Mouse (Mus musculus): ENCODE results near the gene Cacng6.

The Cacng6 gene

DNA sequence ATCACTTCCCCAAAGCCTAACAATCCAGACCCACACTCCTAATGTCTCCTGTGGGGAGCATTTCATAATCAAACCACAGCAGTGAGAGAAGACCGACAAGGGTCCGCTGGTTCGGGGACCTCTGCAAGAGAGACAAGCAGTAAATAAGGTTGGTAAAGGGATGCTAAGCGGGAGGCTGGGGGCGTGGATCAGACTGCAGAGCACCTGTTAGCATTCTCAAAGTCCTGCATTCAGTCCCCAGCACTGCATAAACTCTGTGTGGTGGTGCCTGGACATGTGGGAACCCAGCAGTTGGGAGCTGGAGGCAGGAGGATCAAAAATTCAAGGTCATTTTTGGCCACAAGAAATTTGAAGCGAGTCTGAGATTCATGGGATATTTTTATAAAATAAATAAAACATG, 4.1 kb upstream of the Cacng6 start:
- in situ Hi-C loops (cut with MboI; ENCODE audit: low sequenced_read_pairs) = no loop called here

DNA sequence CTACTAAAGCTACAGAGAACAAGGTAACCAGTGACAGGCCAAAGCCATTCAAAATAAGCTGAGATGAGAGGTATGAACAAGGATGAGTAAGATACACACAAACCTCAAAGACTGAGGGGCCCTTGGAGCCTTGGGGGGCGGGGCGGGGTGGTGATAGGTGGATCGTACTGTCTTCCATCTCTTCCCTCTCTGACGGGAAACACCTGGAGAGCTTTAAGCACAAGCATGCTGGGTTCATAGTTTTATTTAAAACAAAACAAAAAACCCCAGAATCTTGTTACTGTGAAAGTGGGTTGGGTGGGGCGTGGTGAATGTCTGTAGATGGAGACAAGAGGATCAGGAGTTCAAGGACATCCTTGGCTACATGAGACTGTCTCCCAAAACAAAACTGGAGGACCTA, 3.5 kb upstream of the Cacng6 start:
- in situ Hi-C loops (cut with MboI; ENCODE audit: low sequenced_read_pairs) = no loop called here

DNA sequence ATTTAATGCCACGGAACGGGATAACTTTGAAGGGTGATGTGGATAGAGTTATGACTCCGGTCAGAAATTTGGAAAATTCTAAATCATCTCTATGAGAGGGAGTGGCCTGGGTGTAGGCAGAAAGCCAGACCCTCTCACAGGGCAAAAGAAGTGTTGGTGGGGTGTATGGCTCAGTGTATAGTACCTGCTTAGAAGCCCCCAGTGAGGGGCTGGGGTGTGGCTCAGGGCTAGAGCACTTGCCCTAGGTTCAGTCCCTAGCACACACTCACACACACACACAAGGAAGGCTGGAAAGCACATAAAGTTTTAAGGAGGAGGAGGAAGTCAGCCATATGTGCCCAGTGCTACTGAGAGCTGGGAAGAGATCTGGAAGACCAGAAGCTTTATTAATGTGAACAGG, 2.7 kb upstream of the Cacng6 start:
- in situ Hi-C loops (cut with MboI; ENCODE audit: low sequenced_read_pairs) = no loop called here

GRCm38 (mm10) chr7:3422051-3422450, 1.9 kb upstream of the Cacng6 start:
- in situ Hi-C loops (cut with MboI; ENCODE audit: low sequenced_read_pairs) = no loop called here

GRCm38 (mm10) chr7:3423430-3423829, 565 bp upstream of the Cacng6 start:
- in situ Hi-C loops (cut with MboI; ENCODE audit: low sequenced_read_pairs) = no loop called here

DNA sequence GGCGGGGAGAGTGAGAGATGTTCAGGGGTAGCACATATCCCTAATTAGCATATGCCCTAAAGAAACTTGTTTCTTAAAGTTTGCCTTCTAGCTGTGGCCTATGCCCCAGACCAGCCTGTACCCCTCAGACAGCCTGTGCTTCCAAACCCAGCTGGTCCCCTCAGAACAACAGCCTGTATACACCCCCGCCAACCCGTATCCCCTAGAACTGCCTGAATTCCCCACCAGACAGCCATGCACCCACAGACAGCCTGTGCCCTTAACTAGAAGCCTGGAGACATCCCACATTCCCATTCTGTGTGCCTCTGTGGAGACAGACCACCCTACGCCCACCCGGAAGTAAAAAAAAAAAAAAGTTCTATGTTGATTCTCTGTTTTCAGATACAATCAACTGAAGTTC, 1.1 kb downstream of the Cacng6 start:
- in situ Hi-C loops (cut with MboI; ENCODE audit: low sequenced_read_pairs) = no loop called here

DNA sequence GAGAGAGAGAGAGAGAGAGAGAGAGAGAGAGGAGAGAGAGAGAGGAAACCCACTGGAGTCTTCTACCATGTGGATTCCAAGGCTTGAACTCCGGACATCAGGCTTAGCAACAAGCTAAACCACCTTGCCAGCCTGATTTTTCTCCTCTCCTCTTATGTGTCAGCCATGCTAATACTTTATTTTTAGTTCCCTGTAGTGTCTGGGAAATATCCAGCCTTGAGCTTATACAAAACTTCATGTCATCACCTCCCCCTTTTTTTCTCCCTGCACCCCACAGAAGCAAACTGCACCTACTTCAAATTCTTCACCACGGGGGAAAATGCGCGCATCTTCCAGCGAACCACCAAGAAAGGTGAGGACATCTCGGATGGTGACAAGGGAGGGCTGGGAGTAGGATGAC, 6.2 kb downstream of the Cacng6 start:
- in situ Hi-C loops (cut with MboI; ENCODE audit: low sequenced_read_pairs) = no loop called here

DNA sequence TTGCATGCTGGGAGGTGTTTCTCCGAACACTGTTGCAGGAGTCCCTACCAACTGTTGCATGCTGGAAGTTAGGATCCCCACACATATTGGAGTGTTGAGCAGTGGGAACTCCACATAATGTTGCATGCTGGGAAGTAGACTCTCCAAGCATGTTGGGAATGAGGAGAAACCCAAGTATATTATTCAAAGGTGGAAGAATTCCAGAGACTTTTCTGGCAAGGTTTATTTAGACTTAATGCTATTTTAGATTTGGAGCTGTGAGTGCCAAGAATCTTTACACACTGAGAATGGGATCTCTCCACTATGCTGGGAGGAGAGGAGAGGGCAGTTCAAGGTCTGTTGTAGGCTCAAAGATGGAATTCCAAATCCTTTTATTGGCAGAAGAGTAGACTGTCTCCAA, 8.1 kb downstream of the Cacng6 start:
- in situ Hi-C loops (cut with MboI; ENCODE audit: low sequenced_read_pairs) = no loop called here

GRCm38 (mm10) chr7:3437941-3438340, 13.9 kb downstream of the Cacng6 start:
- in situ Hi-C loops (cut with MboI; ENCODE audit: low sequenced_read_pairs) = no loop called here

- in situ Hi-C loops (cut with MboI; ENCODE audit: low sequenced_read_pairs) = no loop called here
These were observed 16.0 kb downstream of the Cacng6 start for GRCm38 (mm10) chr7:3439984-3440383.

- in situ Hi-C loops (cut with MboI; ENCODE audit: low sequenced_read_pairs) = no loop called here
These were observed 16.5 kb downstream of the Cacng6 start for GRCm38 (mm10) chr7:3440526-3440925.

DNA sequence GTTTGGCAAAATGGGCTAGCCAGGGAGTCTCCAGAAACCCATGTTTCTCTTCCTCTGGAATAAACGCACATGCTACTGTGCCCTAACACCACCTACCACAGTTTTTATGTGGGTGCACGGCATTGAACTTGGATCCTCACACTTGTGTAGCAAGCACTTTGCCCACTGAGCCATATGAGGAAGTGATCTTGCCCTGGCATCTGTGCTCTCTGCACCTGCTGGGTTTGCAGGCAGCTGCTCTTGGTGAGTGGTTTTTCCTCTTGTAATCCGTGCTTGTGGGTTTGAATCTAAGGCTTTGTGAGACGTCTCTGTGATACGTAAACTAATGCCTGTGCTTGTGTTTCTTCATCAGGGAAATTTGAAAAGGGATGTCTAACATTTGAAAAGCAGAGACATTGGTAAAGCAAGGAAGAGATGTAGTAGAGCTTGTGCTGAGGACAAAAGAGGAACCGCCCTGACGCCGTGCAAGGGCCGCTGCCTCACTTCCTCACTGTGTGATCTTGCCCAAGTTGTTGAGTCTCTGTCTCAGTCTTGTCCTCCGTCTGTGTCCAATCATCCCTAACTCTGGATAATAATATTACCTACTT, 18.6 kb downstream of the Cacng6 start:
- in situ Hi-C loops (cut with MboI; ENCODE audit: low sequenced_read_pairs) = no loop called here

DNA sequence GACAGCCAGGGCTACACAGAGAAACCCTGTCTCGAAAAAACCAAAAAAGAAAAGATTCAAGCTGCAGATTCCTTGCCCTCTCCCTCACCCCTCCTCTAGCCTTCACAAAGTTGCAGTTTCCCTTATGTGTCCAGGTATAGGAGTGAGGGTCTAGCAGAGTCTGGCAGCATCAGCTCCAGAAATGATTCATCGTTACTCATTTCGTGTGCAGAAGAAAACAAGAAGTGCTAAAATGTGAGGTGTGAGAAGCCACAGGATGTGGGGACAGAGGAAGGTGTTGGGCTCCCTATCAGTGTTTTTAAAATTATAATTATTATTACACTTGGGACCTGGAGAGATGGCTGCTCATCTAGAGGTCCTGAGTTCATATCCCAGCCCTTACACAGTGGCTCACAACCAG, 20.7 kb downstream of the Cacng6 start:
- in situ Hi-C loops (cut with MboI; ENCODE audit: low sequenced_read_pairs) = no loop called here

DNA sequence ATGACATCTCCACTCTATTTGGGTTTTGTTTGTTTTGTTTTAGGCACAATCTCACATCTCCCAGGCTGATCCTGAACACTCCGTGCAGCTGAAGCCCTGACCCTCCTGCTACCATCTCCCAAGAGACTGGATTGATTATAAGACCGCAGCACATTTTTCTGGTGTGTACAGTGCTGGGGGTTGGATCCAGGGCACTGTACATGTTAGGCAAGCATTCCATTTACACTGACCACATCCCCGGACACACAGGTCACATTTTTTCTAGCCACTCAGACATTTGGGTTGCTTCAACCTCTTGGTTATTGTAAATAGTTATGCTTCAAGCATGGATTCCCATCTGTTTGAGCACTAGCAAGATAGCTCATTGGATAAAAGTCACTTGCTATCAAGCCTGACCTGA, 22.6 kb downstream of the Cacng6 start:
- in situ Hi-C loops (cut with MboI; ENCODE audit: low sequenced_read_pairs) = no loop called here

DNA sequence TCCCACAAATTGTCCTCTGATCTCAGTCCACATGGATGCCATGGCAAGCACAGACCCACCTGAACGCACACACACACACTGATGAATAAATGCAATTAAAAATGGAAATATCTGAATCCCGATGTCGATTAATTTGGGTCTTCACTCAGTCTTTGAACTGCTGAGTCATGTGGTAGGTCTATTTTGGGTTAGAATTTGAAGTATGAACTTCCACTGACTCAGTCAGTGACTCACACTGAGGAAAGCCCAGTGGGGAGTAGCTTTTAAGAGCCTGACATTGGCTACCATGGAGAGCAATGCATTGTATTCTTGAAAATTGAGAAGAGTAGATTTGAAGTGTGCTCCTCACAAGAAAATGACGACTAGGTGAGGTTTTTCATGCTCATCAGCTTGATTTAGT, 23.0 kb downstream of the Cacng6 start:
- in situ Hi-C loops (cut with MboI; ENCODE audit: low sequenced_read_pairs) = no loop called here

- in situ Hi-C loops (cut with MboI; ENCODE audit: low sequenced_read_pairs) = no loop called here
These were observed 24.9 kb downstream of the Cacng6 start for GRCm38 (mm10) chr7:3448737-3449454.

GRCm38 (mm10) chr7:3450671-3451070, 26.7 kb downstream of the Cacng6 start:
- in situ Hi-C loops (cut with MboI; ENCODE audit: low sequenced_read_pairs) = no loop called here

DNA sequence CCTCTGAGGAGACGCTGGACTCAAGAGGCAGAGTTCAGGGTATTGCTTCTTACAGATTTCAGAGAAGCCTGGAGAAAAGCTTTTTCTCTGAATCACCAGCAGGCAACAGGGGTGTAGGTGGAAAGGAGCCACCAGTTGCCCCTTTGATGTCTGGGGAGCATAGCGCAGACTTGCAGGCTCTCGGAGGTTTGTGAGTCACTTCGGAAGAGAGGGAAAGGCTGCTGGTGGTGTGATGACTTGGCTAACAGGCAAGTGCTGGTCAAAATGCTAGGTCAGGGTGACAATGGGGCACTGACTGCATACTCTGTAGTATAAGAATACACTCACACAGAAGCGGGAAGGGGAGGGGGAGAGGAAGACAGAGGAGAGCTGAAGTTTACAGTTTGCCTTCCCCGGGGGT, 27.2 kb downstream of the Cacng6 start:
- in situ Hi-C loops (cut with MboI; ENCODE audit: low sequenced_read_pairs) = no loop called here

DNA sequence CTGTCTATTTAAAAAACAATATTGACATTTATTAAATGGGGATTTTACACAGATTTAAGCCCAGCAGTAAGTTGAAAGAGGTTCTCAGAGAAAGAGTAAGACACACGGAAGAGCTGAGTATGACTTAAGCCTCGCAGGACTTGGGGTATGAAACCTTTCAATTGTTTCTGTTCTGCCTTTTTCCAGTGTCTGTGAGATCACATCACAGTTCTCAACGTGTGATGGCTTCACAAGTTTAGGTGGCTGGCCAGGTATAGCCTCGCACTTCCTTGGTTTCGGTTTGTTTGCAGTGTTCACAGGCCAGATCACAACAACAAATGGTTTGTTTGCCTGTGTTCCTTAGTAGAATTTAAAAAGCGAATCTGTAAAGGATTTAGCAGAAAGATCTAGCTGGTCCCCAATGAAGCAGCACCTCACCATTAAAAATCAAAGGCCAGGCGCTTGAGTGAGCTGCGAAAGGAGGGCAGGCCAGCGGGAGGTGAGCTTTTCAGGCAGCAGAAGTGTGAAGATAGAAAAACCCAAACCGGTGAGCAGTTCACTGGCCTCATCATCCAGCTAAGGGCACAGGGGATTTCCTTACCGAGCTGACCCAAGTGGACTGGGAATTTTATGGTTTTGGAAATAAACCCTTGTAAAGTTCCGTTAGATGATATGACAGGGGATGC, 29.0 kb downstream of the Cacng6 start:
- in situ Hi-C loops (cut with MboI; ENCODE audit: low sequenced_read_pairs) = no loop called here

DNA sequence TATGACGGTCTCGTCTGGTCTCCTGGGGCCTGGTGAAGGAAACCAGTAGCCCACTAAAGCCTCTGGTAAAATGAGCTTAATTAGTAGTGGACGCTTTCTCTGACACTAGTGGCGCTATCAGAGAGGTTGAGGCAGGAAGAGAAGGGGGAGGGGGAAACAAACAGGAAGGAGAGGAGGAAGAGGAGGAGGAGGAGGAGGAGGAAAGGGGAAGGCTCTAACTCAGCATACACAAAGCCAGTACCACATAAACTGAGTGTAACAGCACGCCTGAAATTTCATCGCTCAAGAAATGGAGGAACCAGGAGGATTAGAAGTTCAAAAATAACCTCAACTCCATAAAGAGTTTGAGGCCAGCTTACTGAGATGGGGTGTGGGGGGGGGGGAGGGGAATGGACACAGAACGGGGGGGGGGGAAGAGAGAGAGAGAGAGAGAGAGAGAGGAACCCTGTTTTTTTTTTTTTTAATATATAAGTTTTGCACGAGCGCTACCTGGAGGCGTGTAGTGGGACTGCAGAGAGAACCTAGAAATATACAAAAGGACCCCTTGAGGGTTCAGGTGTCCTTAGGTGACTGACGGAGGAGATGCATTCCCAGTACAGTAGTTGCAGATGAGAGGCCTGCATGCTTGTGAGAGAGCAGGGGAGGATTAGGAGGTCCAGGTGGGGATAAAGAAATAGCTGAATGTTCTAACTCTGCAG, 29.6 kb downstream of the Cacng6 start:
- in situ Hi-C loops (cut with MboI; ENCODE audit: low sequenced_read_pairs) = no loop called here

- in situ Hi-C loops (cut with MboI; ENCODE audit: low sequenced_read_pairs) = no loop called here
These were observed 33.3 kb downstream of the Cacng6 start for GRCm38 (mm10) chr7:3457111-3457840.
